9 mouse cellular contexts compared by ENCODE assay signal in genomic region chr1:134651851-134652398, GRCm38 (mm10). TPM values are rescaled to one million over a fixed set of nuclear protein-coding genes. Genes with fewer than 3 reads are reported as not detected.
DNase-seq lines count a peak whose midpoint lies in the region; ATAC-seq lines count a peak whose summit lies in the region.
"Had no signal": no experiment of that assay in that cellular context is flagged by ENCODE, and none has a peak within 500 bp of the region (broad histone marks: within the 10 kb centered on the region; RNA-seq: fewer than 3 reads in every experiment).

No protein-coding gene starts in this region.

- DNase-seq in ovary, postnatal 36 days (ENCODE audit: low spot score), result peak; percentile 27
- no peak for DNase-seq in ovary, postnatal 10 days (ENCODE audit: low spot score)
- peak; percentile 61 to 62 for DNase-seq in cerebellum, postnatal 36 days
- DNase-seq in thymus, postnatal 10 days (ENCODE audit: low spot score in 2 of 2), result no peak
- DNase-seq in B cell, adult 2 months, result no peak
- no peak for DNase-seq in left cerebral cortex, postnatal 36 days (ENCODE audit: low spot score in 2 of 2)

- H3K27ac ChIP-seq in kidney, embryonic 15.5 days, result peak overlapping the region; percentile 78
- H3K27ac ChIP-seq in neural tube, embryonic 14.5 days (ENCODE audit: low read depth, low read length), result peak overlapping the region; percentile 55; the same call in 1 of the 2 replicates
- H3K27ac ChIP-seq: liver, embryonic 15.5 days had no signal

- peak overlapping the region; percentile 46 for H3K4me2 ChIP-seq in kidney, embryonic 15.5 days
- no peak overlapping the region for H3K4me2 ChIP-seq in neural tube, embryonic 14.5 days (ENCODE audit: low read depth, low read length)
- H3K4me2 ChIP-seq: liver, embryonic 15.5 days had no signal

- intact Hi-C loops in left cerebral cortex, postnatal 36 days (cut with DNase I), result no loop called here

- WGBS in kidney, embryonic 15.5 days, result 24% methylated on average over 4 of the region's 4 CpGs
- 23% methylated on average over 4 of the region's 4 CpGs for WGBS in neural tube, embryonic 14.5 days

- H3K9me3 ChIP-seq in kidney, embryonic 15.5 days (replicated peaks), result no peaks in the 10 kb centered on the region
- no peaks in the 10 kb centered on the region for H3K9me3 ChIP-seq in neural tube, embryonic 14.5 days (ENCODE audit: control insufficient read depth, low read length)
- H3K9me3 ChIP-seq: liver, embryonic 15.5 days had no signal

- no peaks in the 10 kb centered on the region for H3K36me3 ChIP-seq in kidney, embryonic 15.5 days
- no peaks in the 10 kb centered on the region for H3K36me3 ChIP-seq in neural tube, embryonic 14.5 days (ENCODE audit: control insufficient read depth, insufficient read depth, low read length)
- H3K36me3 ChIP-seq: liver, embryonic 15.5 days had no signal

- peaks cover 36% of the 10 kb centered on the region for H3K4me1 ChIP-seq in kidney, embryonic 15.5 days
- H3K4me1 ChIP-seq in neural tube, embryonic 14.5 days (ENCODE audit: control insufficient read depth, insufficient read depth, low read length), result peaks cover 13% of the 10 kb centered on the region; the same call in 1 of the 2 replicates

- peaks cover 33% of the 10 kb centered on the region for H3K27me3 ChIP-seq in kidney, embryonic 15.5 days
- peaks cover 15% of the 10 kb centered on the region for H3K27me3 ChIP-seq in neural tube, embryonic 14.5 days (ENCODE audit: control insufficient read depth, insufficient read depth, low read length)

- H3K4me3 ChIP-seq in kidney, embryonic 15.5 days (replicated peaks), result peak overlapping the region; percentile 6; the same call in 1 of the 2 replicates
- no peak overlapping the region for H3K4me3 ChIP-seq in neural tube, embryonic 14.5 days (ENCODE audit: low read depth, low read length)
- H3K4me3 ChIP-seq: liver, embryonic 15.5 days had no signal

- ATAC-seq in kidney, embryonic 15.5 days (replicated peaks; ENCODE audit: low FRiP score), result peak; percentile 46
- peak; percentile 70; the same call in 1 of the 2 replicates for ATAC-seq in neural tube, embryonic 14.5 days (ENCODE audit: low read depth)

- H3K9ac ChIP-seq in kidney, embryonic 15.5 days, result no peak overlapping the region
- no peak overlapping the region for H3K9ac ChIP-seq in neural tube, embryonic 14.5 days (replicated peaks; ENCODE audit: low read depth, low read length)
- H3K9ac ChIP-seq: liver, embryonic 15.5 days had no signal

RNA-seq across cellular contexts. Expression of gene Syt2, which starts 5.4 kb away (rescaled TPM):
- 0.78 and 1.5 TPM in 2 replicates for polyA plus RNA-seq in kidney, embryonic 15.5 days (2015; fragmentation: Nextera tagmentation; extraction: Ambion mirVana)
- polyA plus RNA-seq in neural tube, embryonic 14.5 days (2014; fragmentation: Nextera tagmentation; extraction: Ambion mirVana), result 15.6 and 18.3 TPM in 2 replicates
- 10 to 100 TPM; 49.4 to 71.5 TPM for total RNA-seq in left cerebral cortex, postnatal 36 days (2021)

Comparison
In these comparisons a context has a peak if more than half of its experiments do, and no peak if none do; other contexts are left out.
1. DNase-seq: peak in ovary, postnatal 36 days (single experiment) and cerebellum, postnatal 36 days (2 of 2); none in ovary, postnatal 10 days (single experiment), thymus, postnatal 10 days (0 of 2), B cell, adult 2 months (0 of 2) and left cerebral cortex, postnatal 36 days (0 of 2).